Mouse (Mus musculus) neural tube, embryonic 13.5 days (tissue): Measurements from ENCODE around the gene Zfyve1. TPM values are rescaled to one million over a fixed set of nuclear protein-coding genes. Genes with fewer than 3 reads are reported as not detected.
"Not testable (repeated sequence)": the region's sequence is repeated elsewhere in the genome, so short reads cannot be mapped to it uniquely, and the experiment has no call there.

ENCODE experiments used
- ATAC-seq: fragments of 200-750 bp; cut with Nextera tagmentation; 2 replicates; pipeline ENCODE4 v1.8.0; 2017; ENCODE audit warnings: low read depth, mild to moderate bottlenecking, moderate TSS enrichment, moderate library complexity
- H3K27ac ChIP-seq: fragments of 300-500 bp; sonication (generic); replicated peaks from 2 replicates; pipeline ENCODE4 v1.5.1; 2015; ENCODE audit warnings: moderate library complexity, mild to moderate bottlenecking, inconsistent platforms
- H3K27me3 ChIP-seq: fragments of 300-500 bp; sonication (generic); 2 replicates; pipeline ENCODE4 v1.6.1; 2015; ENCODE audit warnings: mild to moderate bottlenecking, inconsistent platforms
- H3K36me3 ChIP-seq: fragments of 300-500 bp; sonication (generic); 2 replicates; pipeline ENCODE4 v1.6.1; 2015; ENCODE audit warnings: mild to moderate bottlenecking, inconsistent platforms
- H3K4me1 ChIP-seq: fragments of 300-500 bp; sonication (generic); replicated peaks from 2 replicates; pipeline ENCODE4 v1.6.1; 2015; ENCODE audit warnings: inconsistent platforms
- H3K4me2 ChIP-seq: fragments of 300-500 bp; sonication (generic); 2 replicates; pipeline ENCODE4 v1.6.1; 2015; ENCODE audit warnings: inconsistent platforms, mild to moderate bottlenecking, moderate library complexity
- H3K4me3 ChIP-seq: fragments of 300-500 bp; sonication (generic); 2 replicates; pipeline ENCODE4 v1.5.1; 2015; ENCODE audit warnings: mild to moderate bottlenecking, inconsistent platforms
- H3K9ac ChIP-seq: fragments of 300-500 bp; sonication (generic); 2 replicates; pipeline ENCODE4 v1.6.1; 2015; ENCODE audit warnings: moderate library complexity, mild to moderate bottlenecking, inconsistent platforms
- H3K9me3 ChIP-seq: fragments of 300-500 bp; sonication (generic); 2 replicates; pipeline ENCODE4 v1.6.1; 2016; ENCODE audit warnings: inconsistent platforms
- WGBS: fragments of 180-500 bp; shearing (Covaris S2); methylation state at CpG from one replicate; pipeline ENCODE4 v1.1.7; 2015; 5-methylcytosine and 5-hydroxymethylcytosine counted together
- polyA plus RNA-seq: library from polyadenylated mRNA; unstranded; fragments of >200 nt; fragmentation: Nextera tagmentation; extraction: Ambion mirVana; gene quantifications from 2 replicates; pipeline ENCODE4 v1.2.1, GENCODE M21; 2015

Zfyve1 gene
- polyA plus RNA-seq, 1 experiment from 2014 or later = 27.3 TPM

- H3K4me1 ChIP-seq, H3K9me3 ChIP-seq, H3K27ac ChIP-seq, H3K4me3 ChIP-seq, H3K27me3 ChIP-seq, H3K36me3 ChIP-seq, H3K9ac ChIP-seq, ATAC-seq, H3K4me2 ChIP-seq: not testable (repeated sequence)
- WGBS = 88% methylated on average over 2 of the region's 2 CpGs
Observed at GRCm38 (mm10) chr12:83606411-83606810, 9.4 kb upstream of the Zfyve1 start.

DNA sequence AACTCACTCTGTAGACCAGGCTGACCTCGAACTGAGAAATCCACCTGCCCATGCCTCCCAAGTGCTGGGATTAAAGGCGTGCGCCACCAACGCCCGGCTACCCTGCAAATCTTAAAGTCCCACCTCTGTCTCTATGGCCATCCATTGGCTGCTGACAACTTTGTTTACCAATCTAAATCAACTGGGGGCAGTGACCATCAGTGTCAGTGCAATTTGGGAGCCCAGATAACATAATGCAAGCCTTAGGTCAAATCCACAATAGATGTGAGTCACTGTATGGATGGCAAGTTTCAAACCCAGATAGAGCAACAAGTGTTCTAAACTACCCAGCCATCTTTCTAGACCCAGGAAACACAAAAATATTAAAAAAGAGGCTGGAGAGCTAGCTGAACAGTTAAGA, 5.3 kb upstream of the Zfyve1 start:
- no peak overlapping the region for H3K4me2 ChIP-seq
- no peaks in the 10 kb centered on the region for H3K36me3 ChIP-seq
- H3K4me3 ChIP-seq = no peak overlapping the region
- ATAC-seq = no peak
- no peaks in the 10 kb centered on the region for H3K9me3 ChIP-seq
- no peaks in the 10 kb centered on the region for H3K4me1 ChIP-seq
- H3K27ac ChIP-seq = no peak overlapping the region
- H3K9ac ChIP-seq = no peak overlapping the region
- 91% methylated on average over 5 of the region's 5 CpGs for WGBS
- no peaks in the 10 kb centered on the region for H3K27me3 ChIP-seq

DNA sequence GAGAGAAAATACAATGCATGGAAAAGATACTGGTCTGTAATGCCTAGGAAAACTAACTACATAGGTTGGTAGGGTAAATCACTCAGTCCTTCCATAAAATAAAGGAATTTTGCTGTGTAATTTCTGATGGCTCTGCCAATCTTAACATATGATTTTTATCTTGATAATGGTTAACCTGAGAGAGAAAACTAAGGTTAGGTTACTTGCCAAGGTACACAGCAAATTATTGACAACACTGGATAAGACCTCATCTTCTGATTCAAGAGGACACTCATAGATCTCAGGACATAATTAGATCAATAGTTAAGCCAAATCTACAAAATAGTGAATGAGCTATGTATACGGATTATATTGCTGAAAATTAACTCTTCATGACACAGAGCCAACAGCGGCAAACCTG, 859 bp upstream of the Zfyve1 start:
- H3K4me2 ChIP-seq = no peak overlapping the region
- no peaks in the 10 kb centered on the region for H3K9me3 ChIP-seq
- WGBS = 87% methylated on average over 2 of the region's 2 CpGs
- H3K27ac ChIP-seq = no peak overlapping the region
- peaks cover 21% of the 10 kb centered on the region for H3K36me3 ChIP-seq
- no peak for ATAC-seq
- H3K9ac ChIP-seq = no peak overlapping the region
- H3K4me3 ChIP-seq = no peak overlapping the region
- no peaks in the 10 kb centered on the region for H3K27me3 ChIP-seq
- H3K4me1 ChIP-seq = peaks cover 33% of the 10 kb centered on the region

DNA sequence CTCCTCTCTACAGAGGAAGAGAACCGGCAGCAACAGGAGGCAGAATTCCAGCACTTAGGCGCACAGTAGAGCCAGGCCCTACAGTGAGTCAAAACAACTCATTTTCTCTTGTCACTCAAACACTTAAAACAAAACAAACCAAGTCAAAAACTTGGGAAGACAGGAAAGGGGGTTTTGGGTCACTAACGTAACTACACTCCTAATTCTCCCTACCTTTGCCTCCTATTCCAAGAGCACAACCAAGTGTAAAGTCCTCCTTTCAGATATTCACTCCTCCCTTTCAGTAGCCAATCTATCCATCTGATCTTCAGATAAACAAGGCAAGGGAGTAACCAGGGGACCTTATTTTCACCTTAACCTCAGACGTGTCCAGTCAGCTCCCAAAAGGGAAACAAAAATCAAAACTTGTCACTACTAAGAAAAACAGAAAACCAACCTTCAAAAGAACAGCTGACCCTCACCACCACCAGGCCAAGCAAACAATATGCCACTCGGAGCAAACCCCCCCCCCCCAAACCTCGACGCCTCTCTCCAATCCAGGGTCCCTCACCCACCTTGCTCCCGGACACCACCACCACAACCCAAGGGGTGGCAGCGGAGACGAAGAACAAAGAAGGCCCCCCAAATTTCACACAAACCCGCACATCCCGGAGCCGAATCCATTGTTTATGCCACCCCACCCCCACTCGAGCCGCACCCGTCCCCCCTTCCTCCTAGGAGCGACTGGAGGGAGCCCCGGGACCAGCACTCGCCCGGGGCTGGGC, 649 bp downstream of the Zfyve1 start:
- Histone ChIP-seq H3K4me2 (peak overlapping the region; percentile 86), H3K4me1 (peaks cover 44% of the 10 kb centered on the region), H3K36me3 (peaks cover 34% of the 10 kb centered on the region), H3K27me3 (no peaks in the 10 kb centered on the region), H3K9ac (peak overlapping the region; percentile 100), H3K9me3 (no peaks in the 10 kb centered on the region), H3K4me3 (peak overlapping the region; percentile 97), H3K27ac (peak overlapping the region; percentile 97)
- ATAC-seq = no peak; the same call in 1 of the 2 replicates
- 6% methylated on average over 17 of the region's 20 CpGs for WGBS

GRCm38 (mm10) chr12:83594454-83595040, 2.5 kb downstream of the Zfyve1 start:
- Histone ChIP-seq H3K9ac (0 out of 2 replicates have a peak overlapping the region, but pooled peaks have one; percentile 5), H3K4me3 (no peak overlapping the region), H3K36me3 (peaks cover 51% of the 10 kb centered on the region), H3K4me2 (peak overlapping the region; percentile 86; the same call in 1 of the 2 replicates), H3K9me3 (no peaks in the 10 kb centered on the region), H3K27ac (no peak overlapping the region), H3K27me3 (no peaks in the 10 kb centered on the region), H3K4me1 (peaks cover 44% of the 10 kb centered on the region)
- no peak for ATAC-seq
- WGBS = 92% methylated on average over 9 of the region's 9 CpGs

DNA sequence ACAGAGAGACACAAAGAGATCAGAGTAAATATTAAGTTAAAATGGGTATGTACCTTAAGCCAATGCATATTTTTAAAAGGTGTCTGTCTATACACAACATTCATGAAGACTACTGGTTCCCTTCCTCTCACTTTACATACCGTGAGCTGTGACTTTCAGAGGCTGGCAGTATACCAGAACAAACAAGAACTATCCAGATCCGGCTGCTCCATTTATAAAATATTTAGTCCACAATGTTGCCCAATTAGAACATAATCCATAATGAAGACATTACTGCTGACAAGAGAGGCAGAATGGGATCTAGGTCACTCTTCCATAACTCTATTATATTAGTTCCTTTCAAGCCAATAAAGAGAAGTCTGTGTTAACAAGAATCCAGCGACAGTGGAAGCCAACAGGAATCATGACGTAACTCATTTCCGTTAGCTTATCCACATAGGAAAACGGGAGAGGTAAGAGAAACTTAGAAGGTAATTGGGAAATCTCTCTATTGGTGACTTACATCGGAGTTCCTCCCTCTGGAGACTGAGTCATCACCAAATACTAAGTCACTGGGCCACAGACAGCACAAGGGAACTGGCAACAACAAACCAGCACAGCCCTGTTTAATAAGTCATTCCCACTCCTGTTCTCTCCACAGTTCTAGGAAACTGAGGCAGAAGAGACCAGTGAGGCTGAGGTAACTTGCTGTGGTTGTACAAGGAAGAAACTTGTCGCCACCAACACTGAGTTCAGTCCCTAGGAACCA, 5.1 kb downstream of the Zfyve1 start:
- no peak for ATAC-seq
- no peak overlapping the region for H3K27ac ChIP-seq
- no peak overlapping the region for H3K4me2 ChIP-seq
- H3K4me3 ChIP-seq = no peak overlapping the region
- 95% methylated on average over 8 of the region's 8 CpGs for WGBS
- peaks cover 77% of the 10 kb centered on the region for H3K36me3 ChIP-seq
- peaks cover 44% of the 10 kb centered on the region for H3K4me1 ChIP-seq
- H3K9me3 ChIP-seq = no peaks in the 10 kb centered on the region
- H3K27me3 ChIP-seq = no peaks in the 10 kb centered on the region
- no peak overlapping the region for H3K9ac ChIP-seq

DNA sequence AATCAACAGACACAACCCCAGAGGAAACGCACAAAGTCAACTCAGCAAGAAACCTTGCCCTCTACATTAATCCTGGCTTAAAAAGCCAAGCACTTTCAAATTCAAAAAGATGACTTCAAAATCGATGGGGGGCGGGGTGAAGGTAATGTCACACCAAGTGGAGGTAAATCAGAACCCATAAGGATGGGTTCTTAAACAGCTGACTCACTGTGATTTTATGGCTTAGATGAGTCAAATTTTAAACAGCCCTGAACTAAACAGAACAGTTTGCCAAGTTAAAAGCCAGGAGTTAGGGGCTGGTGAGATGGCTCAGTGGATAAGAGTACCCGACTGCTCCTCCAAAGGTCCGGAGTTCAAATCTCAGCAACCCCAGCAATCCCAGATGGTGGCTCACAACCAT, 10.4 kb downstream of the Zfyve1 start:
- no peak overlapping the region for H3K27ac ChIP-seq
- H3K36me3 ChIP-seq = peaks cover 89% of the 10 kb centered on the region
- WGBS = 97% methylated on average over 5 of the region's 5 CpGs
- H3K4me3 ChIP-seq = no peak overlapping the region
- H3K4me2 ChIP-seq = no peak overlapping the region
- no peaks in the 10 kb centered on the region for H3K27me3 ChIP-seq
- H3K9me3 ChIP-seq = no peaks in the 10 kb centered on the region
- H3K9ac ChIP-seq = no peak overlapping the region
- H3K4me1 ChIP-seq = peaks cover 12% of the 10 kb centered on the region
- no peak for ATAC-seq

DNA sequence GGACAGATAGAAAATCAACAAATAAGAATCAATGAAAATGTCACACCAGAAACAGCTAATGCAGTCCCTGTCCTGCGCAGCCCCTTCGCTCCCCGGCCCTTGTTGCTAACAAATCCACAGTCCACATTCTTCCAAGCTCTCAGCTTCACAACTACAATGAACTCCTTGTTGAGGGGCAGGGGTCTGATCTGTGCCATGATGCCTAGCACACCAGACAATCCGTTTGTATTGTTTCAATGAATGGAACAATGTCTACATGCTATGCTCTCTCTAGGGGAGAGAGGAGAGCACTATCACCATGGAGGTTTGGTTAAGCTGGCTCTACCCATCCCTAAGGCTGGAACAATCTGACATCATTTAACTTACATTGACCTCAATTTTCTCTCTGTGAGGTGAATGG, 14.3 kb downstream of the Zfyve1 start:
- Histone ChIP-seq H3K9me3 (no peaks in the 10 kb centered on the region), H3K9ac (no peak overlapping the region), H3K4me2 (no peak overlapping the region), H3K27me3 (no peaks in the 10 kb centered on the region), H3K4me1 (peaks cover 29% of the 10 kb centered on the region), H3K36me3 (peaks cover 69% of the 10 kb centered on the region), H3K27ac (no peak overlapping the region), H3K4me3 (no peak overlapping the region)
- ATAC-seq = no peak
- WGBS = 71% methylated on average over 4 of the region's 4 CpGs

DNA sequence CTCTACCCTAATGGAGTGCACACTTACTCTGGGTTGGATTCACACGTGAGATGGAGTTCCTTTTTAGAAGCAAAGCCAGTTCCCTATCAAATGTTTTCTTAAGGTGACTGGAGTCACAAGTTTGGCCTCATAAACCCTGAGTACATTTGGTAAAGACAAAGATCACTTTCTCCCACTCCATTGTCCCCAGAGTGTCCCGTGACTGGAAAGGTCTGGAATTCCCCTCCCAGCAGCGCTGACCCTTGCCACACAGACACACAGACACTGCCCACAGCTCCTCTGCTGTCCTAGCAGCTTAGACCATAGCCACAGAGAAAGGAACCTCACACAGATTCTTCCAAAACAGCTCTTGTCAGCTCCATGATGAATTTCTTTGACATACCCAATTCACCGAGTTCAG, 14.9 kb downstream of the Zfyve1 start:
- WGBS = 56% methylated on average over 4 of the region's 4 CpGs
- no peak for ATAC-seq
- Histone ChIP-seq H3K27me3 (no peaks in the 10 kb centered on the region), H3K4me3 (no peak overlapping the region), H3K9ac (no peak overlapping the region), H3K27ac (no peak overlapping the region), H3K9me3 (no peaks in the 10 kb centered on the region), H3K4me2 (no peak overlapping the region), H3K4me1 (peaks cover 29% of the 10 kb centered on the region), H3K36me3 (peaks cover 69% of the 10 kb centered on the region)

DNA sequence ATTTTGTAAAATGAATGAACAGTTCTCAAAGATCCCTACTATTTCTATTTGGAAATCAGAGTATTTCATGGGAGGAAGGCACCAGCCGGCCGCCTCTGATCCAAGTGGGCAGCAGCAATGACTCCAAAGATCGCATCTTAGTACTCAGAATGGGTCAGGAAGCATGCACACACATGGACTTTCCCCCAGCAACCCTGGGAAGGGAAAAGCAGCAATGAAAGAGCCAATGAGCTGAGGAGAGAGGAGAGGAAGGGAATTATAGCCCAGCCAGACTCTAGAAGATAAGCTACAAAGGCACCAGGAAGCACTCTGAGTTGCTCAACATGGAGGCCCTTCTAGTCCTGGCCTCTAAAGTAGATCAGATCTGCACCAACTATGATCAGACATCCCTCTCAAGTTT, 16.7 kb downstream of the Zfyve1 start:
- Histone ChIP-seq H3K4me1 (peaks cover 29% of the 10 kb centered on the region), H3K27me3 (no peaks in the 10 kb centered on the region), H3K27ac (no peak overlapping the region), H3K9ac (no peak overlapping the region), H3K36me3 (peaks cover 65% of the 10 kb centered on the region), H3K9me3 (no peaks in the 10 kb centered on the region), H3K4me3 (no peak overlapping the region), H3K4me2 (no peak overlapping the region)
- WGBS = 97% methylated on average over 3 of the region's 3 CpGs
- ATAC-seq = no peak

- 41% methylated on average over 3 of the region's 3 CpGs for WGBS
- ATAC-seq = no peak
Observed at GRCm38 (mm10) chr12:83578896-83579569, 18.0 kb downstream of the Zfyve1 start.

DNA sequence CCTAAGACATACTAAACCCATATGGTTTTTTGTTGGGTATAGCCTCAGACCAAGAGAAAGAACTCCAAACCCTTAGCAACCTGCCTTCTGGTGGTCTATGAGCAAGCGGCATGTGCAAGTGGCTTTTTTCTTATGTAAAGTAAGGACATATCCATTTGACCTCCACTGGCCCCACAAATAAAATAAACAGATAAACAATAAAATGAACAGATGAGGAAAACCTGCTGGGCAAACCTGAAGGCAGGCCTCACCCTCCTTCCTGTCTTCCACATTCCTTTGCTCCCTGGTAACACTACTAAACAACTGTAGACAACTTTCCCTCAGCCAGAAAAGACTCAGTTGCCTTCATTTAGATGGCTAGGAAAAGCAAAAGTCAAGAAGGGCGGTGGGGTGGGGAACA, 18.7 kb downstream of the Zfyve1 start:
- peaks cover 67% of the 10 kb centered on the region for H3K36me3 ChIP-seq
- ATAC-seq = no peak
- 78% methylated on average over 2 of the region's 2 CpGs for WGBS
- H3K9ac ChIP-seq = no peak overlapping the region
- peaks cover 29% of the 10 kb centered on the region for H3K4me1 ChIP-seq
- H3K4me3 ChIP-seq = no peak overlapping the region
- H3K4me2 ChIP-seq = no peak overlapping the region
- no peaks in the 10 kb centered on the region for H3K9me3 ChIP-seq
- no peaks in the 10 kb centered on the region for H3K27me3 ChIP-seq
- no peak overlapping the region for H3K27ac ChIP-seq

More at GRCm38 (mm10) chr12:83578896-83579569, 18.0 kb downstream of the Zfyve1 start:
- H3K27ac ChIP-seq = no peak overlapping the region
- H3K36me3 ChIP-seq = peaks cover 66% of the 10 kb centered on the region
- peaks cover 29% of the 10 kb centered on the region for H3K4me1 ChIP-seq
- H3K27me3 ChIP-seq = no peaks in the 10 kb centered on the region
- H3K4me2 ChIP-seq = no peak overlapping the region
- H3K4me3 ChIP-seq = no peak overlapping the region
- no peaks in the 10 kb centered on the region for H3K9me3 ChIP-seq
- H3K9ac ChIP-seq = no peak overlapping the region
